Mouse (Mus musculus): ENCODE data around the gene Kctd18.

GRCm38 (mm10) chr1:58018856-58019255 lies at the start of gene Kctd18:
- TF ChIP-seq CTCF (IDR thresholded peaks at IDR 0.05; ENCODE audit: low read depth) (no peak), EP300 (IDR thresholded peaks at IDR 0.05; ENCODE audit: low read depth) (no peak)

All from liver, postnatal 0 days (tissue).